Mouse (Mus musculus) forebrain, embryonic 13.5 days (tissue): ENCODE measurements around the gene Glud1. TPM values are rescaled to one million over a fixed set of nuclear protein-coding genes. Genes with fewer than 3 reads are reported as not detected.
"Not testable (repeated sequence)": the region's sequence is repeated elsewhere in the genome, so short reads cannot be mapped to it uniquely, and the experiment has no call there.

ENCODE experiments used
- ATAC-seq: fragments of 200-750 bp; cut with Nextera tagmentation; 2 replicates; pipeline ENCODE4 v1.8.0; 2017
- H3K27ac ChIP-seq: fragments of 300-500 bp; sonication (generic); 2 replicates; pipeline ENCODE4 v1.5.1; 2015; ENCODE audit warnings: inconsistent platforms, mild to moderate bottlenecking, moderate library complexity
- H3K27me3 ChIP-seq: fragments of 300-500 bp; sonication (generic); 2 replicates; pipeline ENCODE4 v1.6.1; 2015; ENCODE audit warnings: mild to moderate bottlenecking, inconsistent platforms
- H3K36me3 ChIP-seq: fragments of 300-500 bp; sonication (generic); 2 replicates; pipeline ENCODE4 v1.6.1; 2015; ENCODE audit warnings: mild to moderate bottlenecking, inconsistent platforms; ENCODE audit not compliant: poor library complexity, severe bottlenecking
- H3K4me1 ChIP-seq: fragments of 300-500 bp; sonication (generic); 2 replicates; pipeline ENCODE4 v1.6.1; 2015; ENCODE audit warnings: inconsistent platforms
- H3K4me2 ChIP-seq: fragments of 300-500 bp; sonication (generic); 2 replicates; pipeline ENCODE4 v1.6.1; 2015; ENCODE audit warnings: inconsistent platforms, mild to moderate bottlenecking, moderate library complexity
- H3K4me3 ChIP-seq: fragments of 300-500 bp; sonication (generic); 2 replicates; pipeline ENCODE4 v1.5.1; 2015; ENCODE audit warnings: mild to moderate bottlenecking, inconsistent platforms
- H3K9ac ChIP-seq: fragments of 300-500 bp; sonication (generic); 2 replicates; pipeline ENCODE4 v1.6.1; 2015; ENCODE audit warnings: mild to moderate bottlenecking, inconsistent platforms
- H3K9me3 ChIP-seq: fragments of 300-500 bp; sonication (generic); replicated peaks from 2 replicates; pipeline ENCODE4 v1.6.1; 2016; ENCODE audit warnings: inconsistent platforms
- WGBS: fragments of 180-500 bp; shearing (Covaris S2); methylation state at CpG from one replicate; pipeline ENCODE4 v1.1.7; 2015; 5-methylcytosine and 5-hydroxymethylcytosine counted together
- polyA plus RNA-seq: library from polyadenylated mRNA; unstranded; fragments of >200 nt; fragmentation: Nextera tagmentation; extraction: Ambion mirVana; gene quantifications from 2 replicates; pipeline ENCODE4 v1.2.1, GENCODE M21; 2015

Gene Glud1
- polyA plus RNA-seq, 1 experiment from 2014 or later, result 73.5 TPM

DNA sequence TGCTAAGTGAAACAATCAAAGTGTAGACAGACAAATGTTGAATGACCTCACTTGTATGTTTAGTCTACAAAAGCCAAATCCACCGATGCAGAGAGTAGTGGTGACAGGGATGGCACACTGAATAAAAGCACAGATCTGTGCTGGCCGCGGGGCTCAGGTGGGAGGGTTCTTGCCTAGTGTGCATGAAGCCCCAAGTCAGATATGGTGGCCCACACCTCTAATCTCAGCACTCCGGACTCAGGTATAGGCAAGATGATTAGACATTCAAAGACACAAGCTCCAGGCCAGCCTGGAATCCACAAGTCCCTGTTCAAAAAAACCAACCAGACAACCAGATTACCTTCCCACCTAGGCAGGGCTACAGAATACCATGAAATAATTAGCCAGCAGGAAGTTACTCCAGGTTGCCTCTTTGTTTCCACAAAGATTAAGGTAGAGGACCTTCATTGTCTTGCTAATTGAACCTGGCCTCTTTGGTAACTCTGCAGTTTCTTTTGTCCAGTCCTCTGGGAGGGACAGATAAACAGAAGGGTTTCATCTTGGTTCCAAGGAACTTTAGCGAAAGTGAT, 49.2 kb downstream of the Glud1 start:
- H3K9ac ChIP-seq, result no peak overlapping the region
- H3K27me3 ChIP-seq, result peaks cover 5% of the 10 kb centered on the region; the same call in 1 of the 2 replicates
- H3K4me2 ChIP-seq, result no peak overlapping the region
- no peak overlapping the region for H3K4me3 ChIP-seq
- H3K27ac ChIP-seq, result no peak overlapping the region
- no peak for ATAC-seq
- 30% methylated on average over 5 of the region's 5 CpGs for WGBS
- no peaks in the 10 kb centered on the region for H3K9me3 ChIP-seq
- no peaks in the 10 kb centered on the region for H3K36me3 ChIP-seq
- H3K4me1 ChIP-seq, result peaks cover 15% of the 10 kb centered on the region

DNA sequence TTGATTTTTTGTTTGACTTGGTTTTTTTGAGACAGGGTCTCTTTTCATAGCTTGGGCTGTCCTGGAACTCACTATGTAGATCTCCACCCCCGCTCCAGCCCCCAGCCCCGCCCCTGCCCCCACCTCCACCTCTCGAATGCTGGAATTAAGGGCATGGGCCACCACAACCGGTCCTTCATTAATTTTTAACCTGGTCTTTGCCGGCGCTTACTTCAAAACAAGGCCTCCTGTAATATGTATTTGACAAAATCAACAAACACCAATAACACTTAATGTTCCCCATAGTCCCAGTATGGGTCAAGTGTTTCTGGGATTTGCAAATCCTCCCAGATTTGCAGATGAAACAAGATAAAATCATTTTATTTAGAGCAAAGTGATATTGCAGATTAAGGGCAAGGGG, 49.7 kb downstream of the Glud1 start:
- no peak overlapping the region for H3K4me2 ChIP-seq
- H3K4me3 ChIP-seq, result no peak overlapping the region
- no peaks in the 10 kb centered on the region for H3K36me3 ChIP-seq
- no peak overlapping the region for H3K27ac ChIP-seq
- peaks cover 15% of the 10 kb centered on the region for H3K4me1 ChIP-seq
- WGBS, result 40% methylated on average over 6 of the region's 6 CpGs
- H3K9me3 ChIP-seq, result no peaks in the 10 kb centered on the region
- ATAC-seq, result no peak
- peaks cover 5% of the 10 kb centered on the region; the same call in 1 of the 2 replicates for H3K27me3 ChIP-seq
- H3K9ac ChIP-seq, result no peak overlapping the region

DNA sequence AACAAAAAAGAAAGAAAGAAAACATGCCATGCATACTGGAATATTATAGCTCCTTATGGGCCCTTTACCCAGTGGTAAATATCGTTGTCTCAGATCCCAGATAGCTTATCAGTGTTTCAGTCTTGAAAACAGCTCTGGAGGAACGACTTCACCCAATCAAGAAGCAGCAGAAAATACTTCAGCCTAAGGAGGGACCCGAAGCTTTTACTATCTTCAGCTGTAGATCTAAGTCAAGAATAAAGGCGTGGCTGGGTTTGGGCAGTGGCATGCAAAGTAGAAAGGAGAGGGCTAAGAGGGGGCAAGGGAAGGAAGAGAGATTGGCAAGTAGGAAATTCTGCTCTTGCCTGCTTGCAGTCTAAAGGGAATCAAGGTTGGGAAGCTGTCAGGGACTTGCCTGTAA, 51.6 kb downstream of the Glud1 start:
- no peak overlapping the region for H3K9ac ChIP-seq
- H3K27ac ChIP-seq, result no peak overlapping the region
- no peaks in the 10 kb centered on the region for H3K36me3 ChIP-seq
- no peaks in the 10 kb centered on the region for H3K9me3 ChIP-seq
- H3K27me3 ChIP-seq, result peaks cover 5% of the 10 kb centered on the region; the same call in 1 of the 2 replicates
- no peak overlapping the region for H3K4me2 ChIP-seq
- H3K4me1 ChIP-seq, result peaks cover 15% of the 10 kb centered on the region
- WGBS, result 88% methylated on average over 4 of the region's 4 CpGs
- no peak overlapping the region for H3K4me3 ChIP-seq
- ATAC-seq, result no peak

DNA sequence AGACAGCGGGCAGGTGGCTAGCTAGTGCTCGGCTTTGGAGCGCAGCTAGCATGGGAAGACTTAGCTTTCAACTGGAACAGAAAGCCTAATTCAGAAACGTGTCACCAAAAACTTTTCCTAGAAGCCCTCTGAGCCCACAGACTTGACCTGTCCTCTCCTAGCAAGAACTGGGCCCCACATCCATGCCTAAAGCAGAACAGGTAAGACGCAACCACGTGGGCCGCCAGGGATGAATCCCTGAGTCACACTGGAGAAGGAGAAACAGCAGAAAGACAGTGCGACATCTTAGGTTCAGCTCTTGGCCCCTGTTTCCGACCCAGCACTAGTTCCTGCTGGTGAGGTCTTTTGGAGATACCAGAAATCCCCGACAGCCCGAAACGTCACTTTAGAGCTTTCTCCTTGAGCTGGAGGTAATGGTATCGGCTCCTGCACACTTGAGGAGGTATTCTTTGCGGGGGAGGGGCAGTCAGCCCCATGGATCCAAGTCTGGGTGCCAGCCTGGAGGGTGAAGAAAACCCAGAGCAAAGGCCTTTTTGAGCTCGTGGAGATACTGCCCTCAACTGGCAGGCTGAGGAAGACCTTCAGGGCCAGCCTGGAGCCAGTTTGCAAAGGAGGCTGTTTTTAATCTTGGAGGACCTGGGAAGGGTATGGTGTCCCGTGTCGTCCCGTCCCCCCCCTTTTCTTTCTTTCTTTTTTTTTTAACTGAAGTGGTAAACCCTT, 52.4 kb downstream of the Glud1 start:
- Histone ChIP-seq H3K36me3 (no peaks in the 10 kb centered on the region), H3K27ac (no peak overlapping the region), H3K9me3 (no peaks in the 10 kb centered on the region), H3K4me1 (peaks cover 15% of the 10 kb centered on the region), H3K9ac (peak overlapping the region; percentile 66; the same call in 1 of the 2 replicates), H3K4me3 (peak overlapping the region; percentile 46), H3K27me3 (peaks cover 5% of the 10 kb centered on the region; the same call in 1 of the 2 replicates), H3K4me2 (peak overlapping the region; percentile 86)
- peak; percentile 75 for ATAC-seq
- 31% methylated on average over 18 of the region's 18 CpGs for WGBS

DNA sequence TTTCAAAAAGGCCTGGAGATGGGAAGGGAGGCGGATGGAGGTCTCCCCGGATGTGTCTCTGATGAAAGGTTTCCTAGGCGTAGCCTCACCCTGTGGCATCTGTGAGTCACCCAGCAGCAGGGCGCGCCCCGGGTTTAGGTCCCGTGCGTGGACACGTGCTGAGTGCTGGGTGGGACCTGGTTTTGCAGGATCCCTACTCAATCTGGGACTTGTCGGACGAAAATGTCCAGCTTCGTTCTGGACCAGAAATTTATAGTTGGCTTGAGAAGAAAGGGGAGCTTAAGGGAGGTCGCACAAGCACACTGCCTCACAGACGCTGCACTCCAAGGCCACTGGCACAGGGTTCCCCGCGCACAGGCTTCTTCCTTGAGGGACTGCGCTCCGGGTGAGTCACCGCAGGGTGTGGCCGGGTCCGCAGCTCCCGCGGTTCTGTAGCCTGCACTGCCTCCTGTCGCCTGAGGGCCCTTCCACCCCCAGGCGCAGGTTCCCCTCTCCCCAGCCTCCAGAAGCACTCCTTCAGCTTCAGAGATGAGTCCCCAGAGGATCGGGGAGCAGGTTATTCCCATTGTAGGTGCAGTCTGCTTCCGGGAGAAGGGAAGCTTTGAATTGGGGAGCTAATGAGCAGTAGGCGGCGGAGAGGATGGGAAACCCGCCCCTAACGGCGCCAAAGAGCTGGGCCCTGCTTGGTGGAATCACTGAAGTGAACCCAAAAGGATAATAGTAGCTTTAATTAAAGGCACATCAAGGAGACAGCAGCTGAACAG, 53.1 kb downstream of the Glud1 start:
- ATAC-seq, result peak; percentile 85
- peak overlapping the region; percentile 66 for H3K9ac ChIP-seq
- H3K27ac ChIP-seq, result 0 out of 2 replicates have a peak overlapping the region, but pooled peaks have one; percentile 31
- peaks cover 5% of the 10 kb centered on the region; the same call in 1 of the 2 replicates for H3K27me3 ChIP-seq
- WGBS, result under 1% methylated on average over 32 of the region's 32 CpGs
- H3K36me3 ChIP-seq, result no peaks in the 10 kb centered on the region
- no peaks in the 10 kb centered on the region for H3K9me3 ChIP-seq
- peaks cover 15% of the 10 kb centered on the region for H3K4me1 ChIP-seq
- peak overlapping the region; percentile 46 for H3K4me3 ChIP-seq
- peak overlapping the region; percentile 86 for H3K4me2 ChIP-seq

DNA sequence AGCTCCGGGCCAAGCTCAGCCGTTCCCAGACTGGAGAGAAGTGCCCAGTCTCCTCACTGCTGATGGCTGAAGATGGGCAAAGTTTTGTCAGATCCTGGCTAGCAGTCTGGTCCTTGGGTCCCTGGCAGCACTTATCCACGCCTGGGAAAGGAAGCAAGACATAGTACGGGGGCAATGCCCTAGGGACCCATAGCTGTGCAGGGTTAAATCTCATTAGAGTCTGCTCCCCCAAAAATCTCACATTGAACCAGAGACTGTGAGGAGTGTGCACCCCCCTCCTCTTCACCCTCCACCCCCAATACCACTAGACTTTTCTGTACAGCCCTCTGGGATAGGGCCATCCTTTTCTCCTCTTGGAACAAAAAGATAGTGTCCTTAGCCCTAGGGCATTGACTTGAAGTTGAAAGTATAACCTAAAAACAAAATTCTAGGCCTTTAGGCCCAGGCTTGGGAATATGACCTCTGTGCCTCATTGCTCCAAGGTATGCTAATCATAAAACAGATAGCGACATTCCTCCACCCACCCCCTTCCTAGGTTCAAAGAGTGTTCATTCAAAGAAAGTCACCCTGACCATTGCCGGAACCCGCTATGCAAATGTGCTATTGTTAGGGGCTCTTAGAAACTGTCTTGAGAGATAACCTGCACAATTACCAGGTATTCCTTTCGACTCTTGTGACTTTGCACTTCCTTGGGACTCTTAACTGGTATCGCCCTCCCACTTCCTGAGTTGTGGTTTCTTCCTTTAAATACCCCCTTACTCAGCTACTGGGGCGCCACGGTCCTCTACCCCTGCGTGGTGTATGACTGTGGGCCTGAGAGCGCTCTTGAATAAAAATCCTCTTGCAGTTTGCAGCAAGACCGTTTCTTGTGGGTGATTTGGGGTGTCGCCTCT, 54.0 kb downstream of the Glud1 start:
- H3K9me3 ChIP-seq, ATAC-seq, H3K36me3 ChIP-seq, H3K27me3 ChIP-seq: not testable (repeated sequence)
- H3K4me2 ChIP-seq, result peak overlapping the region; percentile 86
- H3K9ac ChIP-seq, result peak overlapping the region; percentile 66
- peaks cover 15% of the 10 kb centered on the region for H3K4me1 ChIP-seq
- 75% methylated on average over 15 of the region's 15 CpGs for WGBS
- 0 out of 2 replicates have a peak overlapping the region, but pooled peaks have one; percentile 31 for H3K27ac ChIP-seq
- peak overlapping the region; percentile 46 for H3K4me3 ChIP-seq

DNA sequence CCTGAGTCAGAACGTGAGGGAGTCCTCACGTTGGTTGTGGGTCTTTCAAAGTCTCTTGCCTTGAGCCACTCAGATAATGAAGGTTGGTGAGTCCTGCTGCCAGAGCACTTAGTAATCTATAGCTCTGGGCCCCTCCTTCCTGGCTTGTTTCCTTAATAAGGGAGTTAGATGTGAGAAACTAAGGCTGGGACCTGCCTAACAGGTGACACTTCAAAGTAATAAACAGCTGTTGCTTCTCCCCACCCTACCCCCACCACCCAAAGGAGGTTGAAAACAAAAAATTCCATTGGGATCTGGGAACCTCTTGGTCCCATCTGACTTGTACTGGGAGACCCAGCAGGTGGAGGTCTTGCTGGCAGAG, 54.6 kb downstream of the Glud1 start:
- 96% methylated on average over 2 of the region's 2 CpGs for WGBS
- Histone ChIP-seq H3K27ac (no peak overlapping the region), H3K36me3 (no peaks in the 10 kb centered on the region), H3K4me2 (no peak overlapping the region), H3K27me3 (peaks cover 5% of the 10 kb centered on the region; the same call in 1 of the 2 replicates), H3K4me1 (peaks cover 15% of the 10 kb centered on the region), H3K9ac (no peak overlapping the region), H3K9me3 (no peaks in the 10 kb centered on the region), H3K4me3 (no peak overlapping the region)
- no peak for ATAC-seq

DNA sequence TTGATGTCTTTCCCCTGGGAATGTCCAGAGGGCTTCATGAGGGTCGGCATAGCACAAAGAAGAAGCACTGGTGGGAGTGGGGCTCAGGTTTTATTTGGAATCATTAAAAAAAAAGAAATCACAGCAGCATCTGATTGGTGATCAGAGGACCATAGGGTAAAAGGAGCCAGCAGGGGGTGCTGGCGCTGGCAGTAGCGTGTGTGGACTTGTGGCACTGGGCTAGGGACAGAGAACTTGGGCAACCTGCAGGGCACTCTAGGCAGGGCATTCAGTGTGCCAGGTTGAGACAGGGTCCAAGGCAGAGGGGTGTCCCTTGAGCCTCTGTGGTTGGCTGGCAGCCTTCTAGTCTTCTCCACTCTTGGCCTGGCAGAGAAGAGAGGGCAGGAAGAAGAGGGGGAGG, 59.7 kb downstream of the Glud1 start:
- no peak overlapping the region for H3K9ac ChIP-seq
- no peak overlapping the region for H3K4me3 ChIP-seq
- no peaks in the 10 kb centered on the region for H3K27me3 ChIP-seq
- H3K4me1 ChIP-seq, result no peaks in the 10 kb centered on the region
- ATAC-seq, result no peak
- H3K27ac ChIP-seq, result no peak overlapping the region
- H3K36me3 ChIP-seq, result no peaks in the 10 kb centered on the region
- 54% methylated on average over 3 of the region's 3 CpGs for WGBS
- H3K9me3 ChIP-seq, result no peaks in the 10 kb centered on the region
- H3K4me2 ChIP-seq, result no peak overlapping the region

DNA sequence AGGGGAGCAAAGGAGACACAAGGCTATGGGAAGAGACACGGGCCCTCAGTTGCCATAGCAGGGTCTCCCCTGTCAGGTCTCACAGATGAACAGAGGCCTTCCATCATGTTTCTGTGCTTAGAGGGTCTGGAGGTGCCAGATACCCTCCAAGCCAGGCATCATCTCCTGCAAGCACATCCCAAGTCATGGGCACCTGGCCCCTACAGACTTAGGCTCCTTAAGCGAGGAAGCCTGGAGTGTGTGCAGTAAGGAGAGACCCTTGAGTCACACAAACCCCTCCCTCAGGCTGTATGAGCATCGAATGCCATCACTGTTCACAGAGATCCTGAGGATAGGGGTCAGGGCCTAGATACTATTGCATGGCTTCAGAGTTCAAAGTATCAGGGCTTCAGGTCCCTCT, 60.4 kb downstream of the Glud1 start:
- Histone ChIP-seq H3K9me3 (no peaks in the 10 kb centered on the region), H3K36me3 (no peaks in the 10 kb centered on the region), H3K27me3 (no peaks in the 10 kb centered on the region), H3K4me3 (no peak overlapping the region), H3K27ac (no peak overlapping the region), H3K9ac (no peak overlapping the region), H3K4me2 (no peak overlapping the region), H3K4me1 (no peaks in the 10 kb centered on the region)
- ATAC-seq, result no peak
- 87% methylated on average over 3 of the region's 3 CpGs for WGBS

DNA sequence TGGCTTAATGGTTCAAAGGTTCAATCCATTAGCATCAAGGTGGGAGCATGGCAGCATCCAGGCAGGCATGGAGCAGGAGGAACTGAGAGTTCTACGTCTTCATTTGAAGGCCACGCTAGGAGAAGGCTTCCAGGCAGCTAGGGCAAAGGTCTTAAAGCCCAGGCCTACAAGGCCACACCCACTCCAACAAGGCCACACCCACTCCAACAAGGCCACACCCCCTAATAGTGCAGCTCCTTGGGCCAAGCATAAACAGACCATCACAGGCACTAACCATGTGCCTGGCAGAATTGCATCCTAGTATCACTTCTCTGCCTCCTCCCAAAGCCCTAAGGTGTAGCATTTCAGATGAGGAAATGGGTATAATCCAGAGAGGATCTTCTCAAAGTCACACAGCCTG, 61.2 kb downstream of the Glud1 start:
- Histone ChIP-seq H3K9ac (no peak overlapping the region), H3K4me2 (no peak overlapping the region), H3K27ac (no peak overlapping the region), H3K9me3 (no peaks in the 10 kb centered on the region), H3K4me1 (no peaks in the 10 kb centered on the region), H3K4me3 (no peak overlapping the region), H3K36me3 (no peaks in the 10 kb centered on the region), H3K27me3 (no peaks in the 10 kb centered on the region)
- 79% methylated on average over 2 of the region's 2 CpGs for WGBS
- no peak for ATAC-seq

DNA sequence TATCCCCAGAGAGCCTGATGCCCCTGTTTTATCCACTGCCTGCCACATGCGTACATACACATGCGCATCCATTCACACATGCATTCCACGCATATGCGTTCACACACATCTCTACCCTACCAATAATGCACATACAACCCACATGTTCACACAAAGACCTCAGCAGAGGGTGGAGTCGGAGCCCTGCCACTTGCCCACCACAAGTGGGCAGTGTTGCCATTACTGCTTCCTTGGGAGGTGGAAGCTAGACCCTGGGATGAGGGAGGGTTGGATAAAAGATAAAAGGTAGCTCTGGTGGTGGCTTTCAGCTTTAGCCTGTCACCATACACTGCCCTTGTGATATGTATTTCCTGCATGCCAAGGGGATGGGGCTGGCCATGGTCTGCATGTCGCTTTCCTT, 62.1 kb downstream of the Glud1 start:
- Histone ChIP-seq H3K36me3 (no peaks in the 10 kb centered on the region), H3K4me1 (no peaks in the 10 kb centered on the region), H3K27ac (no peak overlapping the region), H3K4me2 (no peak overlapping the region), H3K9me3 (no peaks in the 10 kb centered on the region), H3K27me3 (no peaks in the 10 kb centered on the region), H3K9ac (no peak overlapping the region), H3K4me3 (no peak overlapping the region)
- ATAC-seq, result 0 out of 2 replicates have a peak, but pooled peaks have one; percentile 34
- WGBS, result 81% methylated on average over 6 of the region's 6 CpGs
